Mouse (Mus musculus) forebrain, embryonic 12.5 days (tissue): ENCODE measurements around the gene Dot1l. TPM values are rescaled to one million over a fixed set of nuclear protein-coding genes. Genes with fewer than 3 reads are reported as not detected.
A peak's percentile ranks its signal among the peaks of the same experiment; 100 is the strongest.

ENCODE experiments used
- ATAC-seq: fragments of 200-750 bp; cut with Nextera tagmentation; 2 replicates; pipeline ENCODE4 v1.8.0; 2017; ENCODE audit warnings: moderate TSS enrichment; ENCODE audit not compliant: low FRiP score
- H3K27ac ChIP-seq: fragments of 300-500 bp; sonication (generic); 2 replicates; pipeline ENCODE4 v1.5.1; 2016; ENCODE audit warnings: mild to moderate bottlenecking
- H3K27me3 ChIP-seq: fragments of 300-500 bp; sonication (generic); 2 replicates; pipeline ENCODE4 v1.6.1; 2016; ENCODE audit warnings: mild to moderate bottlenecking
- H3K36me3 ChIP-seq: fragments of 300-500 bp; sonication (generic); replicated peaks from 2 replicates; pipeline ENCODE4 v1.6.1; 2016; ENCODE audit warnings: mild to moderate bottlenecking
- H3K4me1 ChIP-seq: fragments of 300-500 bp; sonication (generic); 2 replicates; pipeline ENCODE4 v1.6.1; 2016
- H3K4me2 ChIP-seq: fragments of 300-500 bp; sonication (generic); 2 replicates; pipeline ENCODE4 v1.6.1; 2016; ENCODE audit warnings: mild to moderate bottlenecking, moderate library complexity
- H3K4me3 ChIP-seq: fragments of 300-500 bp; sonication (generic); replicated peaks from 2 replicates; pipeline ENCODE4 v1.5.1; 2016; ENCODE audit warnings: mild to moderate bottlenecking
- H3K9ac ChIP-seq: fragments of 300-500 bp; sonication (generic); 2 replicates; pipeline ENCODE4 v1.6.1; 2016; ENCODE audit warnings: mild to moderate bottlenecking
- H3K9me3 ChIP-seq: fragments of 300-500 bp; sonication (generic); 2 replicates; pipeline ENCODE4 v1.6.1; 2016
- WGBS: fragments of 180-500 bp; shearing (Covaris S2); methylation state at CpG from one replicate; pipeline ENCODE4 v1.1.7; 2016; 5-methylcytosine and 5-hydroxymethylcytosine counted together
- polyA plus RNA-seq: library from polyadenylated mRNA; unstranded; fragments of >200 nt; fragmentation: Nextera tagmentation; extraction: Ambion mirVana; gene quantifications from 2 replicates; pipeline ENCODE4 v1.2.1, GENCODE M21; 2016

Dot1l gene
- polyA plus RNA-seq, 1 experiment from 2014 or later, result 28.2 TPM

DNA sequence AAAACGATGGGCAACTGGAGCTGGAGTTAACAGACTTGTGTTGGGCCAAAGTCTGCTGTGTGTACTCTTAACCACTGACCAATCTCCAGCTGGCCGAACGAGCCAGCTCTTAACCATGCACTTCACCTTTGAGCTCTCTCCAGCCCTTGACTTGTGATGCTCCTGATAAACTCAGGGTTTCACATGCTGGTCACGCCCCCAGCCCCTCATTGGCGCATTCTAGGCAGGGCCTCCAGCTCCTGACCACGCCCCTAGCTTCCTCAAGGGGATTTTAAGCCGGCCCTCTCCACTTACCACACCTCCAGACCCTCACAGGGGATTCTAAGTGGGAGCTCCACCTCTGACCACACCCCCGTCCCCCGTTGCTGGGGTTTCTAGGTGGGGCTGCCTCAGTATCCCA is 76.1 kb downstream of the Dot1l start:
- 0% methylated on average over 9 of the region's 9 CpGs for WGBS
- Histone ChIP-seq H3K27me3 (peaks cover 30% of the 10 kb centered on the region), H3K27ac (0 out of 2 replicates have a peak overlapping the region, but pooled peaks have one; percentile 27), H3K4me1 (peaks cover 50% of the 10 kb centered on the region), H3K36me3 (peaks cover 18% of the 10 kb centered on the region), H3K9me3 (no peaks in the 10 kb centered on the region), H3K4me2 (peak overlapping the region; percentile 29; the same call in 1 of the 2 replicates), H3K4me3 (no peak overlapping the region; the same call in 1 of the 2 replicates), H3K9ac (no peak overlapping the region)
- no peak for ATAC-seq

DNA sequence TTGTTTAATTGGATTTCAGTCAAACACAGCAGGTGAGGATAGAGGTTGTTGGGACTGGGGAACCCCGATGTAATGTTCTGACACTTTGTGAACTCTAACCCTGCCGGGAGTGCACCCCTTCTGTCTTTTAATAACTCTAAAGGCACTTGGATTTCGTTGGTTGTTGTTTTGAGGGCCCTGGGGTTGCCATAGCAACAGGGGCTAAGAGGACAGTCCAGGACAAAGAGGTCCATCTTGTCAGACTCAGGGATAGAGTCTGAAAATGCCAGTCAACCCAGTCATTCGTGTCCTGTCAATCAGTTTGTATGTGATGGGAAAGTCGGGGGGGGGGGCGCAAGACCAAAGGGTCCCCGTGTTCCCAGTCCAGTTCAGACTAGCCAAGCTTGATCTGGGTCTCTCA is 77.8 kb downstream of the Dot1l start:
- Histone ChIP-seq H3K36me3 (peaks cover 18% of the 10 kb centered on the region), H3K27me3 (peaks cover 46% of the 10 kb centered on the region), H3K9ac (no peak overlapping the region), H3K27ac (no peak overlapping the region), H3K4me3 (no peak overlapping the region), H3K9me3 (no peaks in the 10 kb centered on the region), H3K4me1 (peaks cover 47% of the 10 kb centered on the region), H3K4me2 (no peak overlapping the region)
- WGBS, result 48% methylated on average over 7 of the region's 7 CpGs
- ATAC-seq, result no peak

GRCm38 (mm10) chr10:80835617-80836016 is 80.6 kb downstream of the Dot1l start:
- Histone ChIP-seq H3K4me2 (no peak overlapping the region), H3K36me3 (no peaks in the 10 kb centered on the region), H3K4me1 (peaks cover 26% of the 10 kb centered on the region), H3K9me3 (no peaks in the 10 kb centered on the region), H3K4me3 (no peak overlapping the region), H3K9ac (no peak overlapping the region), H3K27me3 (peaks cover 48% of the 10 kb centered on the region), H3K27ac (no peak overlapping the region)
- 65% methylated on average over 30 of the region's 30 CpGs for WGBS
- no peak for ATAC-seq

DNA sequence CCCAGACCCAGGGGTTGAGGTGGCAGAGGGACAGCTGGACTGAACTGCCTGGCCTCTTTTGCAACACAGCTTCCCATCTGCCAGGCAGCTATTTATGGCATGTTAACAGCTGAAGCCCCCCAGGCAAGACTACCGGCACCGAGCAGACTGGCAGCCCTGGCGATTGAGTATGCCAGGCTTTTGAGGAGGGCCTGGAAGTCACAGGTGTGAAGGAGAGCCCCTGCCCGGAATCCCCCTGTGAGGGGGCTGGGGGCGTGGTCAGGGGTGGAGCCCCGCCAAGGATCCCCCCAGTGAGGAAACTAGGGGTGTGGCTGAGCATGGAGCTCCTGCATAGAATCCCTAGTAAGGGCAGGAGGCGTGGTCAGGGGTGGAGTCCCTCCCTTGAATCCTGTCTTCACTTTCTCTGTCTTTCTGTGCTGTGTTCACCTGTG is 82.0 kb downstream of the Dot1l start:
- Histone ChIP-seq H3K4me3 (no peak overlapping the region), H3K9me3 (no peaks in the 10 kb centered on the region), H3K9ac (no peak overlapping the region), H3K4me1 (peaks cover 15% of the 10 kb centered on the region), H3K27me3 (peaks cover 62% of the 10 kb centered on the region), H3K27ac (no peak overlapping the region), H3K36me3 (no peaks in the 10 kb centered on the region), H3K4me2 (no peak overlapping the region)
- WGBS, result 52% methylated on average over 7 of the region's 7 CpGs
- ATAC-seq, result no peak

DNA sequence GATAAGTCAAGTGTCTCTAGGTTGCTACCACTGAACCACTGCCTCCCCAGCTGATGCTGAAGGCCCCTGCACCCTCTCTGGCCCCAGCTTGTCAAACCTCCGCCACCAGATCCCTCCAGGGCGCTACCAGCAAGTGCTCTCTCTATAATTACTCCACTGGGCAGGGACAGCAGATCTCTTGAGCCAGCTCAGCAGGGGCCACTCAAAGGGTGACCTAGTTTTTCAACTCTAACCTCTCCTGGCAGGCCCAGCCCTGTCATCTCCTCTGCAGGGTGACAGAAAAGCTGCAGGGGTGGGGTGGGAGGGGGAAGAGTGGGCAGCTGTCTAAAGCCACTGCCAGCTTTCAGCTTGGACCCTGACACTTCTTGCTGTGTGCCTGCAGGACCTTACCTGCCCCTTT is 82.8 kb downstream of the Dot1l start:
- no peak for ATAC-seq
- Histone ChIP-seq H3K36me3 (no peaks in the 10 kb centered on the region), H3K27ac (no peak overlapping the region), H3K9me3 (no peaks in the 10 kb centered on the region), H3K4me3 (no peak overlapping the region), H3K4me2 (no peak overlapping the region), H3K9ac (no peak overlapping the region), H3K27me3 (peaks cover 70% of the 10 kb centered on the region), H3K4me1 (peaks cover 10% of the 10 kb centered on the region)
- WGBS, result 12% methylated on average over 2 of the region's 2 CpGs

DNA sequence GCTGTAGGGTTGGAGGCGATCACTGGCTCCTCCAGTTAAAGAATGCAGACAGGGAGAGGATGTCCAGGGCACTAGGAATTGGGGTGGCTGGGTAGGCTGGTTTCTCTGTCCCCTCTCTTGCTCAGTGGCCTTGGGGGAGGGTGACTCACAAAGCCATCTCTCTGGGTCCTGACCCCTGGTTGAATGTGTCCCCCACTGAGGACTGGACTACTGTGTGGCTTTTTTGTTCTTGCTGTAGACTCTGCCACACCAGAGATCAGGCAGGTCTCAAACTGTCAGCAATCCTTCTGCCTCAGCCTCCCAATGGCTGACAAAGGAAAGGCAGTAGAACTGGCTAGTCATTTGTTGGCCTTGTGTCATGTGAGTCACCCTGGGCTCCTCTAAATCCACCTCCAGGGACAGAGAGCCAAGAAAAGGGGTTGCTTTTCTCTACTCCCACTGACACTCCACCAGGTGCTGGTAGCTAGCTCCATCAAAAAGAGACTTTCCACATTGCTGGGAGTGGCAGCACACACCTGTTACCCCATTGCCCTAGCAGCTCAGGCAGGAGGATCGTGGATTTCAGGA is 83.4 kb downstream of the Dot1l start:
- H3K9ac ChIP-seq, result no peak overlapping the region
- H3K4me2 ChIP-seq, result no peak overlapping the region
- no peaks in the 10 kb centered on the region for H3K36me3 ChIP-seq
- no peak for ATAC-seq
- peaks cover 73% of the 10 kb centered on the region for H3K27me3 ChIP-seq
- WGBS, result 63% methylated on average over 2 of the region's 2 CpGs
- H3K4me3 ChIP-seq, result no peak overlapping the region
- no peaks in the 10 kb centered on the region for H3K9me3 ChIP-seq
- no peak overlapping the region for H3K27ac ChIP-seq
- H3K4me1 ChIP-seq, result peaks cover 10% of the 10 kb centered on the region

GRCm38 (mm10) chr10:80839848-80840247 is 84.8 kb downstream of the Dot1l start:
- Histone ChIP-seq H3K36me3 (no peaks in the 10 kb centered on the region), H3K4me2 (no peak overlapping the region), H3K27ac (no peak overlapping the region), H3K9me3 (no peaks in the 10 kb centered on the region), H3K9ac (no peak overlapping the region), H3K27me3 (peaks cover 73% of the 10 kb centered on the region), H3K4me3 (no peak overlapping the region), H3K4me1 (peaks cover 19% of the 10 kb centered on the region)
- WGBS, result 68% methylated on average over 6 of the region's 6 CpGs
- no peak for ATAC-seq

DNA sequence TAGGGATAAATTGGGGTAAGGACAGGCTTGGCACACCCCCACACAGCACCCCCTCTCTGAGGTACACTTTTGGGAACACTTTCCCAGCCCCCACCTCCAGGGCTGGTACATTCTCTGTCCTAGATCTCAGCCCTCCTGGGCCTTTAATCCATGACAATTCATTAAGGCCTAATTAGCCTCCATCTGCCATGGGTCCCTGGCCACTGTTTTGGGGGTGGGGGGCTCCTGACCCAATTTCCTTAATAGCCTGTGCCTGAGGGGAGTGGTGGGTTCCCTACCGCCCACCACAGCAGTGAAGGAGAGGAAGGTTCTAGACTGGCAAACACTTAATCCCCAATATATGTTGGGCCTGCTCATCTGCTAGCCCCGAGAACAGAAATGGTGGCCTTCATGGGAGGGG is 86.7 kb downstream of the Dot1l start:
- 71% methylated on average over 2 of the region's 2 CpGs for WGBS
- Histone ChIP-seq H3K36me3 (no peaks in the 10 kb centered on the region), H3K9me3 (no peaks in the 10 kb centered on the region), H3K4me2 (no peak overlapping the region), H3K27ac (no peak overlapping the region), H3K9ac (no peak overlapping the region), H3K4me3 (no peak overlapping the region), H3K4me1 (peaks cover 16% of the 10 kb centered on the region), H3K27me3 (peaks cover 68% of the 10 kb centered on the region)
- no peak for ATAC-seq

GRCm38 (mm10) chr10:80842334-80842733 is 87.3 kb downstream of the Dot1l start:
- Histone ChIP-seq H3K27ac (no peak overlapping the region), H3K9me3 (no peaks in the 10 kb centered on the region), H3K9ac (no peak overlapping the region), H3K4me2 (no peak overlapping the region), H3K27me3 (peaks cover 61% of the 10 kb centered on the region), H3K4me1 (peaks cover 16% of the 10 kb centered on the region), H3K4me3 (no peak overlapping the region), H3K36me3 (no peaks in the 10 kb centered on the region)
- ATAC-seq, result no peak
- 81% methylated on average over 15 of the region's 15 CpGs for WGBS

- 11% methylated on average over 26 of the region's 32 CpGs for WGBS
- H3K27ac ChIP-seq, result no peak overlapping the region
- H3K4me1 ChIP-seq, result peaks cover 11% of the 10 kb centered on the region
- H3K9me3 ChIP-seq, result no peaks in the 10 kb centered on the region
- peaks cover 56% of the 10 kb centered on the region for H3K27me3 ChIP-seq
- H3K4me2 ChIP-seq, result peak overlapping the region; percentile 84
- peak overlapping the region; percentile 61 for H3K9ac ChIP-seq
- peak overlapping the region; percentile 47 for H3K4me3 ChIP-seq
- no peak for ATAC-seq
- H3K36me3 ChIP-seq, result no peaks in the 10 kb centered on the region
These were observed 88.3 kb downstream of the Dot1l start for GRCm38 (mm10) chr10:80843087-80843930.

GRCm38 (mm10) chr10:80843931-80844547 is 89.0 kb downstream of the Dot1l start, which contains the start of gene Lingo3:
Lingo3 (minus strand) TSS chr10:80844039.
- Histone ChIP-seq H3K4me3 (peak within 1 kb of the TSS; percentile 47), H3K9ac (peak within 1 kb of the TSS; percentile 61), H3K4me2 (peak within 1 kb of the TSS; percentile 84), H3K4me1 (peaks cover 15% of the 10 kb centered on the region), H3K9me3 (no peaks in the 10 kb centered on the region), H3K36me3 (no peaks in the 10 kb centered on the region), H3K27ac (no peak within 1 kb of the TSS), H3K27me3 (peaks cover 56% of the 10 kb centered on the region)
- WGBS, result 6% methylated on average over 38 of the region's 51 CpGs
- ATAC-seq, result no peak
